Mouse (Mus musculus): Measurements from ENCODE around the gene Cercam. TPM values are rescaled to one million over a fixed set of nuclear protein-coding genes. Genes with fewer than 3 reads are reported as not detected.

The Cercam gene
- 1 to 10 TPM; 5.9 to 8.6 TPM for total RNA-seq (2021)
- long read RNA-seq, experiment 1, partial matches to known transcripts, result 0 of 3 reads
- long read RNA-seq, experiment 1, other reads (novel, unspliced or antisense), result 2 of 3 reads
- long read RNA-seq, experiment 2, partial matches to known transcripts, result 0 of 1 reads
- long read RNA-seq, experiment 2, other reads (novel, unspliced or antisense), result 1 of 1 reads

GRCm38 (mm10) chr2:29868949-29869645 is at the start of gene Cercam:
Cercam (plus strand) TSS chr2:29869164.
- intact Hi-C loops (cut with DNase I), result loop anchor here (1.0 kb wide), 1 partner anchor 20 kb away; the partner anchor contains the start of gene Odf2
- DNase-seq (ENCODE audit: extremely low spot score in 1 of 2, low spot score in 2 of 2), result peak; percentile 83 to 88
- peak; percentile 97 for TF ChIP-seq CTCF (IDR thresholded peaks at IDR 0.05)
- peak within 1 kb of the TSS; percentile 15; the same call in 1 of the 2 replicates for H3K27ac ChIP-seq
- H3K4me3 ChIP-seq, result peak within 1 kb of the TSS; percentile 61

DNA sequence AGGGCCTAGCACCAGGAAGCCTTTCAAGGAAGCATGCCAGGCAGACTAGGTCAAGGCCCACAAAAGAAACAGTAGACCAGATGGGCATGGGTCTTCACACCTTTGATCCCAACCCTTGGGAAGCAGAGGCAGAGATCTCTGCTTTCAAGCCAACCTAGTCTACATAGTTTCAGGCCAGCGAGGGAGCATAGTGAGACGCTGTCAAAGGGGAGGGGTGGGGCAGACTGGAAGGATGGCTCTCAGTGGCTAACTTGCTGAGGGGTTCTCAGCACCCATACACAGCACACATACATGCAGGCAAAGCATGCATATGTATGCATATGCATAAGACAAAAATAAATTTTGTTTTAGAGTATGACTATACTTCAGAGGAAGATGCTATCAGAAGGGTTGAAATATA is 49.6 kb upstream of the Cercam start:
- no peak for DNase-seq (ENCODE audit: extremely low spot score in 1 of 2, low spot score in 2 of 2)
- TF ChIP-seq CTCF (IDR thresholded peaks at IDR 0.05), result no peak
- H3K27ac ChIP-seq, result peak overlapping the region; percentile 96
- intact Hi-C loops (cut with DNase I), result no loop called here
- H3K4me3 ChIP-seq, result no peak overlapping the region; the same call in 1 of the 2 replicates

GRCm38 (mm10) chr2:29820025-29820817 is 48.7 kb upstream of the Cercam start, which contains the start of gene Urm1:
Urm1 (plus strand) TSS chr2:29820075.
- DNase-seq (ENCODE audit: extremely low spot score in 1 of 2, low spot score in 2 of 2), result peak; percentile 60 to 68
- intact Hi-C loops (cut with DNase I), result no loop called here
- peak within 1 kb of the TSS; percentile 96 for H3K27ac ChIP-seq
- H3K4me3 ChIP-seq, result peak within 1 kb of the TSS; percentile 61
- TF ChIP-seq CTCF (IDR thresholded peaks at IDR 0.05), result peak; percentile 5

GRCm38 (mm10) chr2:29826318-29826925 is 42.5 kb upstream of the Cercam start:
- DNase-seq (ENCODE audit: extremely low spot score in 1 of 2, low spot score in 2 of 2), result no peak
- no peak for TF ChIP-seq CTCF (IDR thresholded peaks at IDR 0.05)
- intact Hi-C loops (cut with DNase I), result no loop called here
- Histone ChIP-seq H3K4me3 (peak overlapping the region; percentile 88), H3K27ac (peak overlapping the region; percentile 97)

GRCm38 (mm10) chr2:29826926-29827708 is 41.8 kb upstream of the Cercam start:
- intact Hi-C loops (cut with DNase I), result no loop called here
- Histone ChIP-seq H3K27ac (peak overlapping the region; percentile 97), H3K4me3 (peak overlapping the region; percentile 88)
- TF ChIP-seq CTCF (IDR thresholded peaks at IDR 0.05), result no peak; the same call in 1 of the 2 replicates
- DNase-seq (ENCODE audit: extremely low spot score in 1 of 2, low spot score in 2 of 2), result peak; percentile 93 to 94

GRCm38 (mm10) chr2:29827709-29828024 is 41.3 kb upstream of the Cercam start:
- TF ChIP-seq CTCF (IDR thresholded peaks at IDR 0.05), result no peak
- H3K27ac ChIP-seq, result peak overlapping the region; percentile 88
- intact Hi-C loops (cut with DNase I), result no loop called here

DNA sequence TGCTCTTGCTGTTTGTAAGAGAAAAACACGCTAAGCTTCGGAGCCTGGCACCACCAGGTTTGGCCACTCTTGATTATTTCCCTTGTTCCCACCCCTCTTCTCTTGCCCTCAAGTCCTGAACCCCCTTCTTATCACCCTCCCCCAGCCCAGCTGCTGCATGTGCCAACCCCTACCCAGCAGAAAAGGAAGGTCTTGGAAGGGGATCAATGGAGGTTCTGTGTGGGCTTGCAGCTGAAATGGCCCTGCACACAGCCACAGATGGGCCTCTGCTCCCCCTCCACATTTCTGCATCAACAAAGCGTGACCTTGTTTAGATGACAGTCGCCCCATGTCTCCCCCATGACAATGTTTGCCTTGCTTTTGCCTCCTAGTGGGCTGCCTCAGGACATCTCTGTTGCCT is 37.9 kb upstream of the Cercam start:
- peak in 1 of 2 experiments; percentile 35 for DNase-seq (ENCODE audit: extremely low spot score in 1 of 2, low spot score in 2 of 2)
- intact Hi-C loops (cut with DNase I), result no loop called here

More at GRCm38 (mm10) chr2:29827709-29828024, 41.3 kb upstream of the Cercam start:
- no peak for DNase-seq (ENCODE audit: extremely low spot score in 1 of 2, low spot score in 2 of 2)
- H3K4me3 ChIP-seq, result peak overlapping the region; percentile 88

DNA sequence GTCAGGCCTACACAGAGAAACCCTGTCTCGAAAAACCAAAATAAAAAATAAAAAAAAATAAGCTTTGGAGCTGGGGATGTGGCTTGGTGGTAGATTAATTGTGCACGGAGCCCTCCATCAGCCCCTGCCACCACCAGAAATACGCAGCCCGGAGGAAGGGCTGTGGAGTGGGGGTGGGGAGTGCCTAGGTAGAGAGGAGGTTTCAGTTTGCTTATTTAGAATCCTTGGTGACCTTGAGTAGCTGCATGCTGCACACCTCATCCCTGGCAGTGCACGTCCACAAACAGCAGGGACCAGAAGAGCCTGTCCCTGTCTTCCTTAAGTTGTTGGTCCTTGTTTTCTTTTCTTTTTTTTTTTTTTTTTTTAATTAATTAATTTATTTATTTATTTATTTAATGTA is 35.2 kb upstream of the Cercam start:
- Histone ChIP-seq H3K27ac (no peak overlapping the region), H3K4me3 (no peak overlapping the region)
- DNase-seq (ENCODE audit: extremely low spot score in 1 of 2, low spot score in 2 of 2), result no peak
- intact Hi-C loops (cut with DNase I), result no loop called here
- no peak for TF ChIP-seq CTCF (IDR thresholded peaks at IDR 0.05)

More for the DNA sequence above, 37.9 kb upstream of the Cercam start:
- Histone ChIP-seq H3K27ac (peak overlapping the region; percentile 71; the same call in 1 of the 2 replicates), H3K4me3 (no peak overlapping the region)
- TF ChIP-seq CTCF (IDR thresholded peaks at IDR 0.05), result no peak

GRCm38 (mm10) chr2:29835391-29835899 is 33.5 kb upstream of the Cercam start:
- intact Hi-C loops (cut with DNase I), result no loop called here
- no peak for TF ChIP-seq CTCF (IDR thresholded peaks at IDR 0.05)
- H3K27ac ChIP-seq, result peak overlapping the region; percentile 66
- no peak for DNase-seq (ENCODE audit: extremely low spot score in 1 of 2, low spot score in 2 of 2)
- H3K4me3 ChIP-seq, result no peak overlapping the region

- Histone ChIP-seq H3K4me3 (no peak overlapping the region), H3K27ac (no peak overlapping the region)
- no peak for TF ChIP-seq CTCF (IDR thresholded peaks at IDR 0.05)
- intact Hi-C loops (cut with DNase I), result no loop called here
- no peak for DNase-seq (ENCODE audit: extremely low spot score in 1 of 2, low spot score in 2 of 2)
Measured at GRCm38 (mm10) chr2:29839460-29839859, 29.5 kb upstream of the Cercam start.

Measured in left cerebral cortex, adult 2 months (tissue).